Mouse (Mus musculus) stomach, embryonic 15.5 days (tissue): ENCODE measurements around the gene Ugt1a7c. TPM values are rescaled to one million over a fixed set of nuclear protein-coding genes. Genes with fewer than 3 reads are reported as not detected.

Experiments
- ATAC-seq: fragments of 200-750 bp; cut with Nextera tagmentation; 2 replicates; pipeline ENCODE4 v1.8.0; 2017; ENCODE audit warnings: low read depth, moderate number of reproducible peaks, moderate TSS enrichment; ENCODE audit not compliant: insufficient read depth, low FRiP score
- H3K27ac ChIP-seq: fragments of 300-500 bp; sonication (generic); 2 replicates; pipeline ENCODE4 v1.5.1; 2015; ENCODE audit warnings: mild to moderate bottlenecking, inconsistent platforms
- H3K27me3 ChIP-seq: fragments of 300-500 bp; sonication (generic); replicated peaks from 2 replicates; pipeline ENCODE4 v1.6.1; 2015; ENCODE audit warnings: inconsistent platforms
- H3K36me3 ChIP-seq: fragments of 300-500 bp; sonication (generic); 2 replicates; pipeline ENCODE4 v1.6.1; 2015; ENCODE audit warnings: inconsistent platforms
- H3K4me1 ChIP-seq: fragments of 300-500 bp; sonication (generic); 2 replicates; pipeline ENCODE4 v1.6.1; 2015; ENCODE audit warnings: inconsistent platforms
- H3K4me2 ChIP-seq: fragments of 300-500 bp; sonication (generic); 2 replicates; pipeline ENCODE4 v1.6.1; 2015; ENCODE audit warnings: mild to moderate bottlenecking, inconsistent platforms
- H3K4me3 ChIP-seq: fragments of 300-500 bp; sonication (generic); replicated peaks from 2 replicates; pipeline ENCODE4 v1.5.1; 2015; ENCODE audit warnings: inconsistent platforms
- H3K9ac ChIP-seq: fragments of 300-500 bp; sonication (generic); 2 replicates; pipeline ENCODE4 v1.6.1; 2015; ENCODE audit warnings: inconsistent platforms
- H3K9me3 ChIP-seq: fragments of 300-500 bp; sonication (generic); 2 replicates; pipeline ENCODE4 v1.6.1; 2016; ENCODE audit warnings: inconsistent platforms
- WGBS: fragments of 180-500 bp; shearing (Covaris S2); methylation state at CpG from one replicate; pipeline ENCODE4 v1.1.7; 2015; 5-methylcytosine and 5-hydroxymethylcytosine counted together
- polyA plus RNA-seq: library from polyadenylated mRNA; unstranded; fragments of >200 nt; fragmentation: Nextera tagmentation; extraction: Ambion mirVana; gene quantifications from 2 replicates; pipeline ENCODE4 v1.2.1, GENCODE M21; 2015

Ugt1a7c gene
- polyA plus RNA-seq, 1 experiment from 2014 or later = 12.5 TPM

DNA sequence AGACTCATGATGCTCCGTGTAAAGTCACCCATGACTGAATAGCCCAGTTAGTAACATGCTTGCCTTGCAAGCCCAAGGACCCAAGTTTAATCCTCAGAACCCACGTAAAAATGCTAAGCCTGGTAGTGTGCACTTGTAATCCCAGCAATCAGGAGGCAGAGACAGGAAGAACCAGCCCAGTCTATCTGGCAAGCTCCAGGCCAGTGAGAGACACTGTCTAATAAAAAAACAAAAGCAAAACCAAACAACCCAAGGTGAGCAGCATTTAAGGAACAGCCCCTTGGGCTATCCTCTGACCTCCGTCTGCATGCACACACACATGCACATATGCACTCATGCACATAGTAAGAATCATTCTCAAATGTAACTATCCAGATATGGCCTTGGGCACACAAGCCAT, 134.7 kb downstream of the Ugt1a7c start:
- Histone ChIP-seq H3K27me3 (no peaks in the 10 kb centered on the region), H3K9me3 (peaks cover 8% of the 10 kb centered on the region), H3K4me2 (no peak overlapping the region), H3K36me3 (no peaks in the 10 kb centered on the region), H3K4me3 (no peak overlapping the region), H3K9ac (no peak overlapping the region), H3K27ac (no peak overlapping the region), H3K4me1 (no peaks in the 10 kb centered on the region)
- whole genome bisulfite sequencing = 77% methylated on average over 3 of the region's 3 CpGs
- no peak for ATAC-seq

DNA sequence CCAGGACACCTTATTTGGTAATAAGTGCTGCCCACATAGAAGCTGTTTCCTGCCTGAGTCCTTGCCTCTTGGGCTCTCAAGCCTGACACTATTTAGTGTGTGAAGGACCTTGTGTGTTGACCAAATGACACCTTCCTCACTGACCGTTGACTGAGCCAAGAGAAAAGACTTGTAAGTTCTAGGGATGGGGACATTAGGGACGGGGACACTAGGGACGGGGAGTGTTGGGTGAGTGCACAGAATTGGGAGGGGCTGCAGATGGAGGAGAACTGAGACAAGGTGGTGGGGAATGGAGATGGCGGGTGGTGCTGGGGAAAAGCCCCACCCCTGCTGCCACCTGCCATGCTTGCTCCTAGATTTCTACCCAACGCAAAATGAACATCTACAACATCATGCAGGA, 135.1 kb downstream of the Ugt1a7c start:
- Histone ChIP-seq H3K36me3 (no peaks in the 10 kb centered on the region), H3K9ac (no peak overlapping the region), H3K4me2 (no peak overlapping the region), H3K27ac (no peak overlapping the region), H3K4me1 (no peaks in the 10 kb centered on the region), H3K4me3 (no peak overlapping the region), H3K27me3 (no peaks in the 10 kb centered on the region), H3K9me3 (peaks cover 8% of the 10 kb centered on the region)
- WGBS = 83% methylated on average over 5 of the region's 5 CpGs
- no peak for ATAC-seq

DNA sequence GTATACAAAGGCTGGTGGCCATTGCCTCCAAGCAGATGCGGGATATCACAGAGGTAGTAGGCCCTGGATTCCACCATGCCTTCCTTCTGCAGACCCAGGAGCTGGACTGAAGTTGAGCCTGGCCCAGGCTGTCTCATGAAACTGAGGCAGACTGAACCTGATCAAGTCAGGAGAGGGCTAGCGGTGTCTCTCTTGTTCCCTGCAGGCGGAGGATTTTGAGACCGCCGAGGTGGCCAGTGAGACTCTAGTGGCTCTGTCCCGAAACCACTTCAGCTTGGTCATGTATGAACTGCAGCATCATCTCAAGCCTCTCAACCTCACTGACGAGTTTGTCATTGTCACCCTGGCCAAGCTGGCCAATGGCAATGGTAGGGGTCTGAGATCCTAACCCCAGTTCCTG, 135.6 kb downstream of the Ugt1a7c start:
- Histone ChIP-seq H3K9me3 (peaks cover 6% of the 10 kb centered on the region), H3K4me2 (no peak overlapping the region), H3K4me3 (no peak overlapping the region), H3K9ac (no peak overlapping the region), H3K36me3 (no peaks in the 10 kb centered on the region), H3K27me3 (no peaks in the 10 kb centered on the region), H3K27ac (no peak overlapping the region), H3K4me1 (no peaks in the 10 kb centered on the region)
- no peak for ATAC-seq
- WGBS = 75% methylated on average over 7 of the region's 7 CpGs

DNA sequence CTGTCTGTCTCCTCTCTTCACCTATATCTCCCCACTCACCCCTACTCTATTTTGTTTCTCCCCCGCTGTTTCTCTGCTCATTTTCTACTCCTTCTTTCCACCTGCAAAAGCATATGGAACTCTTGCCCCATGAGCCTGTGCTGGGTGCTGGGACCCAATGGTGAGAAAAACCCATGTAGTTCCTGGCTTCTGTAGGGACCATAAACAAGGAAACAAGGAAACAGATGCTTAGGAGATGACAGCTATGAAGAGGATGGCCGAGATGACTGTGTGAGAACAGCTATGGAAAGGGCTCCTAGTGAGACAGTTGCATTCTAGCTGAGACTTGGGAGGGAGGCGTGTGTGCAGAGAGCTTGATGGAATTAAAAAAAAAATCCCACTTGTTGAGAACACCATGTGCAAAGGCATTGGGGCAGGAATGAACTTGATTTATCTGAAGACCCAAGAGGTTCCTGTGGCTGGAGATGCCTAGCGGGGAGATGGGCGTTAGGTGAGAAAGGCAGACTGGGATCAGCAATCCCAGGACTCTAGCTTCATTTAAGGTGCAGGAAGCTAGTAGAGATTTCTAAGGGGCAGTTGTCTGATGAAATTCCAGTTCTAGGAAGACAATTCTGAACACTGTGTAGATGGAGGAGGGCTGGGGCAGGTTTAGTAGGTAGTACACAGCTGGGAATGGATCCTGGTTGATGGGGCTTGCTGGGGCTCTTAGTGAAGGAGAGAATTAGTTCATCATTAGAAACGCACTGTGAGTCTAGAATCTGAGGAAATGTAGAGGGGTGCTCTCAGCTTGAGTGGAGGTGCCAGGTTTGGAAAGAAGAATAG, 136.3 kb downstream of the Ugt1a7c start:
- Histone ChIP-seq H3K9ac (no peak overlapping the region), H3K36me3 (no peaks in the 10 kb centered on the region), H3K27me3 (no peaks in the 10 kb centered on the region), H3K9me3 (peaks cover 7% of the 10 kb centered on the region; the same call in 1 of the 2 replicates), H3K4me2 (no peak overlapping the region), H3K4me3 (no peak overlapping the region), H3K4me1 (no peaks in the 10 kb centered on the region), H3K27ac (no peak overlapping the region)
- no peak for ATAC-seq
- 77% methylated on average over 6 of the region's 6 CpGs for WGBS

DNA sequence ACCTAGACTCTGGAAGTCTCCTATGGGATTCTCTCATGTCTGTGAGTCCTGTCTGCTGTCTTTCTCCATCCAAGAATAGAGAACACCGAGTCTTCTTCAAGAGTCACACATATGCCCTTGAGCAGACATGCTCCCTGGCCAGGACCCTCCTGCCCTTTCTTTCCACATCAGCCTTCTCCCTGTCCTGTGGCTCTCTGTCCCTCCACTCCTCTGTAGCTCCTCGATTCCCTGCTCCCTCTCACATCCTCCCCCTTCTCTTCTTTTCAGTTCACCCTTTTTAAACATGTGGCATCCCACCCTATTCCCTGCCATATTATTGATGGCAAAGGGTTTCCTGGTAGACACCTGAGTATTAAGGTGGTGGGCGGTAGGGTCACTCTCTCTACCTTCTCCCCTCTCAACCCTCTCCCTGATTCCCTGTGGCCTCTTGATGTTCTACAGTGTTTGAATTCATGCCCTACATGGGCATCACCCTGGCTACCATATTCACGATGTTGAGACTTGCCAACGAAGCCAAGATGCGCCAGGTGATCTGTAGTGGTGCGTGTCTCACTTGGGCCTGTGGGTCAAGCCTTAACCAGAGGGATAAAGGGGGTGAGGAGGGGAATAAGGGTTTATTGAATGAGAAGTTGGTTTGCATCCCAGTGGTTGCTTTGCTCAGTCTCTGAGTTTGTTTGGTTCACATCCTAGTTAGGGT, 137.1 kb downstream of the Ugt1a7c start:
- no peak overlapping the region for H3K9ac ChIP-seq
- H3K36me3 ChIP-seq = no peaks in the 10 kb centered on the region
- H3K4me1 ChIP-seq = no peaks in the 10 kb centered on the region
- no peak overlapping the region for H3K4me2 ChIP-seq
- no peak for ATAC-seq
- 69% methylated on average over 7 of the region's 7 CpGs for WGBS
- H3K4me3 ChIP-seq = no peak overlapping the region
- H3K27ac ChIP-seq = no peak overlapping the region
- peaks cover 7% of the 10 kb centered on the region; the same call in 1 of the 2 replicates for H3K9me3 ChIP-seq
- H3K27me3 ChIP-seq = no peaks in the 10 kb centered on the region

DNA sequence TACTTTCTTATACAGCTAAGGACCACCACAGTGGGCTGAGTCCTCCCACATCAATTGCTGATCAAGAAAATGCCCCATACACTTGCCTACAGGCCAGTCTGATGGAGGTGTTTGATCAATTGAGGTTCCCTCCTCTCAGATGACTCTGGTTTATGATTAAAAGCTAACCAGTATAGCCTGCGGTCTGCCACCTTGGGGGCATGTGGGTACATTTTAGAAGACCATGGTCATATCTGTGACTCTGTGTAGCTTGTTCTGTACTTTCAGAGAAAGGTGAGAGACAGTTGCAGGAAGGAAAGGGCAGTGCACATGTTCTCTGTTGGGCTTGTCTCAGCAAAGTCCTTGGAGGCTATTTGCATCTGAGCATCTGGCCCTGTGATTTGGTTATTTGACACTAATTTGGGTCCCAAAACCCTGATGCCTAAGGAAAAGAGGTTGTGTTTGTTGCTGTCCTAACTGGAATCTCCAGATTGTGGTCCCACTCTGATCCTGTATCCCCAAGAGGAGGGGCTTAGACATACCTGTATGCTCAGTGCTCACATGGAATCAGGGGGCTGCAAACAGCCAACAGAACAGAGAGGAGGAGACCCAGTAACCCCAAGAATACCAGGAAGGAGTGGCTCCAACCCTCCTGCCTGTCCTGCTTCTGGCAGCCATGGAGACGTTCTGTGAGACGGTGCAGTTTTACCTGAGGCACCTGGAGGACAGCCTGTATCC, 138.0 kb downstream of the Ugt1a7c start:
- no peak; the same call in 1 of the 2 replicates for ATAC-seq
- H3K9me3 ChIP-seq = peaks cover 10% of the 10 kb centered on the region; the same call in 1 of the 2 replicates
- no peak overlapping the region for H3K4me2 ChIP-seq
- H3K9ac ChIP-seq = no peak overlapping the region
- no peaks in the 10 kb centered on the region for H3K27me3 ChIP-seq
- no peak overlapping the region for H3K27ac ChIP-seq
- H3K4me1 ChIP-seq = no peaks in the 10 kb centered on the region
- WGBS = 59% methylated on average over 3 of the region's 3 CpGs
- H3K4me3 ChIP-seq = no peak overlapping the region
- H3K36me3 ChIP-seq = no peaks in the 10 kb centered on the region

DNA sequence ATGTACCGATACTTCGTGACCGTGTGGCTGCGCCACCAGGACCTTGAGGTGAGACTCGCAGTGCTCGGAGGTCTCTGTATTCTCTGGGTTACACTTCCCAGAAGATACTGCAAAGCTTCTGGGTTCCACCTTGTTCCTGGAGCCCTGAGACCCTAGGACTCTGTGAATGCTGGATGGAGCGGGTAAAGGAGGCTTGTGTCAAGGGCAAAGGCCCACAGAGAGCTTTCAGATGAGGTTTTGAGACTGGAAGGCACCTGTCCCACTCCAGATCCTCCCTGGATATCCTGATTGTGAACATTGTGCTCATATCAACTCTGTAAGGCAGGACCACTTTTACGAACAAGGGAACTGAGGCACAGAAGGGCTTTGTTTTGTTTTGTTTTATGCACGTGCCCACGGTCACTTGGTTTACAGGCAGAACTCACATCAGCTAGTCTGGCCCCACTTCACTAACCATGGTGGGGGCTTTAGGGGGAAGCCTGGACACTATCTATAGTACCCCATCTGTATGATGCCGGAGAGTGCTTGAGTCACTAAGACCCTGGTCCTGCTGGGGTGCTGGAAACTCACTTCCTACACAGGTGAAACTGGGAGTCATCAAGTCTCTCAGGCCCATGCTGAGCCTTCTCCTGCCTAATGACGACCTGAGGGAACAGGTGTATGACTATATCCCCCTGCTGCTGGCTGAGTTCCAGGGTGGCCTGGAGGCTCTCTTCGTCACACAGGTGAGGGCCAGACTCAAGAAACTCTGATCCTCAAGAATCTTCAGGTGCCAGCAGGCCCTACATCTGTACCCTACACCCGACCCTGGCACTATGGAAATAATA, 138.8 kb downstream of the Ugt1a7c start:
- H3K4me3 ChIP-seq = no peak overlapping the region

DNA sequence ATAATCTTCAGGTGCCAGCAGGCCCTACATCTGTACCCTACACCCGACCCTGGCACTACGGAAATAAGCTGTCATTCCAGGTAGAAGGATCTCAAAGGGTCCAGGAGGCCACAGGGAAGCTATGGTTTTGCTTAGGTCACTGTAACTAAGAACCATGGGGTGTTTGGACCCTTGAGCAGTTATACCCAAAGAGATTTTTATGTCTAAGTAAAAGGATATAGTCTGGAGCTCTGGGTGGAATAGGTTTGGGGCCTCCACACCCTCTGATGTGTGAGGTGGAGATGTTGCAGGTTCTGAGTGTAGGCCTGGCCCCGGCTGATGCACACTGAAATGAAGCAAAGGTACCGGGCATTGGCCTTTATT, 139.4 kb downstream of the Ugt1a7c start:
- Histone ChIP-seq H3K36me3 (no peaks in the 10 kb centered on the region), H3K4me1 (no peaks in the 10 kb centered on the region), H3K9me3 (peaks cover 23% of the 10 kb centered on the region; the same call in 1 of the 2 replicates), H3K4me3 (no peak overlapping the region), H3K4me2 (no peak overlapping the region), H3K9ac (no peak overlapping the region), H3K27me3 (no peaks in the 10 kb centered on the region), H3K27ac (no peak overlapping the region)
- ATAC-seq = no peak
- 64% methylated on average over 4 of the region's 4 CpGs for WGBS

More for the DNA sequence above, 138.8 kb downstream of the Ugt1a7c start:
- H3K9me3 ChIP-seq = peaks cover 18% of the 10 kb centered on the region; the same call in 1 of the 2 replicates
- 66% methylated on average over 14 of the region's 14 CpGs for WGBS
- no peak overlapping the region for H3K9ac ChIP-seq
- ATAC-seq = no peak
- H3K4me2 ChIP-seq = no peak overlapping the region
- no peak overlapping the region for H3K27ac ChIP-seq
- no peaks in the 10 kb centered on the region for H3K4me1 ChIP-seq
- H3K36me3 ChIP-seq = no peaks in the 10 kb centered on the region
- no peaks in the 10 kb centered on the region for H3K27me3 ChIP-seq

DNA sequence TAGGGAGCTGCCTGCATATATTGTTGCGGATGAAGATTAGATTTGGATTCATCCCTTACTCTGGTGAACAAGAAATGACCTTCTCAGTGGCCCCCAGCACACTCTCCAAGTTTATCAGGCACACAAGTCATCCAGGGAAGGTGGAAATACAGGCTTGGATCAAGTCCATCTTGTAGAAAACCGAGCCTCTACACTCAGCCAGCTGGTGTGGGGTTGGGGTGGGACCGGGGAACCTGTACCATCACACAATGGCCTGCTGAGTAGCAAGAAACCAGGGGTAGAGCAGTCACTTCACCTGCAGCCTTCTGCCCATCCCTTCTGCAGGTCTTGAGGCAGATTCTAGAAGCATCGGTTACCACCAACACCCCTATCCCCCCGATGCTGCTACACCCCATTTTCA, 139.8 kb downstream of the Ugt1a7c start:
- no peaks in the 10 kb centered on the region for H3K36me3 ChIP-seq
- H3K9ac ChIP-seq = no peak overlapping the region
- no peaks in the 10 kb centered on the region for H3K27me3 ChIP-seq
- H3K9me3 ChIP-seq = peaks cover 23% of the 10 kb centered on the region; the same call in 1 of the 2 replicates
- no peaks in the 10 kb centered on the region for H3K4me1 ChIP-seq
- H3K4me2 ChIP-seq = no peak overlapping the region
- WGBS = 42% methylated on average over 5 of the region's 5 CpGs
- ATAC-seq = no peak
- no peak overlapping the region for H3K4me3 ChIP-seq
- H3K27ac ChIP-seq = no peak overlapping the region

DNA sequence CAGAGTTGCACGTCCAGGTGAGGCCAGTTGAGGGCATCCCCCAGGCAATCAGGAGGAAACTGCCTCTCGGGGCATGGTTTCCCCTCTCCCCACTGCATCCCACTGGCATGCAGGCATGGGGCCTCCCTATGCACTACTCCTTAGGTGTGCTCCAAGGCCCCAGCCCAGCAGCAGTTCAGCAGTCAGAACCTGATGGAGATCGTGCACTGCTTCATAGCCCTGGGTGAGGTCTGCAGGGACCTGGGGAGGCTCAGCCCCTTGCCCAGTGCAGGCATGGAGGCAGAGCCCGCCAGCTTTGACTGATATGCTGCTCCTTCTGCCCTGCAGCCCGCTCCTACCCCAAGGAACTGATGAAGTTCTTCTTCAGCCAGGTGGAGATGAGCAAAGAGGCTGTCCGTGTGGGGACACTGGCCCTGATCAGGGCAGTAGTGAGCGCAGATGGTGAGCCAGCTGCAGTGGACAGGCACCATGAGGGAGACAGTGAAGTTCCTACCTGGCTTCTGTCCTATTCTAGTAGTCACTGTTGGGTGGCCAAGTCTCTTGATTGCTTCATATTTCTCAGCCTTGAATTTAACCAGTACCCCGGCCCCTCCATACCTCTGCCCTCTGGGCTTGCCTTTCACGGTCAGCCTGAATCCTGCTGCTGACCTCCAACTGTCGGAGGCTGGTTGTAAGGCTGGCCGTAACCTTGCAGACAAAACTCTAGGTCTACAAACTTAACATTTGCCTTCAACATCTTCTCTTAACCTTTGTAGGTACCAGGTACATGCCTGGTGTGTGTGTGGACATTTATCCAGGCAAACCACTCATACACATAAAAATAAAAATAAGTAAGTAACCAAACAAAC, 140.4 kb downstream of the Ugt1a7c start:
- ATAC-seq = peak; percentile 3; the same call in 1 of the 2 replicates
- no peaks in the 10 kb centered on the region for H3K27me3 ChIP-seq
- H3K36me3 ChIP-seq = no peaks in the 10 kb centered on the region
- H3K9ac ChIP-seq = no peak overlapping the region
- H3K9me3 ChIP-seq = peaks cover 28% of the 10 kb centered on the region; the same call in 1 of the 2 replicates
- H3K4me3 ChIP-seq = no peak overlapping the region
- 61% methylated on average over 11 of the region's 11 CpGs for whole genome bisulfite sequencing
- H3K27ac ChIP-seq = no peak overlapping the region
- H3K4me1 ChIP-seq = no peaks in the 10 kb centered on the region
- H3K4me2 ChIP-seq = no peak overlapping the region
